Mouse (Mus musculus): ENCODE results near the gene Usp32.

- TF ChIP-seq CTCF (IDR thresholded peaks at IDR 0.05): no peak
- no peak for TF ChIP-seq EP300 (IDR thresholded peaks at IDR 0.05)
Measured at GRCm38 (mm10) chr11:85170833-85171232, 30.9 kb upstream of the Usp32 start.
